Mouse (Mus musculus) midbrain, embryonic 11.5 days (tissue): ENCODE measurements at regions not wholly inside any gene's neighbourhood (a gene's known extent, or its start where the extent isn't known, plus 50 kb on each side); places are given as distances from the start of the nearest gene placed in this dataset.
"Not testable (repeated sequence)": the region's sequence is repeated elsewhere in the genome, so short reads cannot be mapped to it uniquely, and the experiment has no call there.

Source experiments
- ATAC-seq: fragments of 200-750 bp; cut with Nextera tagmentation; 2 replicates; pipeline ENCODE4 v1.8.0; 2017; ENCODE audit warnings: moderate TSS enrichment, moderate library complexity; ENCODE audit not compliant: low FRiP score
- DNase-seq: peaks from one replicate; pipeline ENCODE4 v3.0.0; 2015; ENCODE audit warnings: low spot score; ENCODE audit errors: missing footprints
- H3K27ac ChIP-seq: fragments of 300-500 bp; sonication (generic); 2 replicates; pipeline ENCODE4 v1.5.1; 2014; ENCODE audit warnings: low read depth, low read length
- H3K27me3 ChIP-seq: fragments of 300-500 bp; sonication (generic); 2 replicates; pipeline ENCODE4 v1.6.1; 2014; ENCODE audit warnings: mild to moderate bottlenecking, low read length, moderate library complexity, mixed read lengths; ENCODE audit not compliant: control insufficient read depth, insufficient read depth
- H3K36me3 ChIP-seq: fragments of 300-500 bp; sonication (generic); 2 replicates; pipeline ENCODE4 v1.6.1; 2014; ENCODE audit warnings: mild to moderate bottlenecking, low read length, moderate library complexity, mixed read lengths; ENCODE audit not compliant: control insufficient read depth, insufficient read depth
- H3K4me1 ChIP-seq: fragments of 300-500 bp; sonication (generic); 2 replicates; pipeline ENCODE4 v1.6.1; 2014; ENCODE audit warnings: low read length; ENCODE audit not compliant: control insufficient read depth, insufficient read depth
- H3K4me2 ChIP-seq: fragments of 300-500 bp; sonication (generic); 2 replicates; pipeline ENCODE4 v1.6.1; 2014; ENCODE audit warnings: mild to moderate bottlenecking, moderate library complexity
- H3K4me3 ChIP-seq: fragments of 300-500 bp; sonication (generic); 2 replicates; pipeline ENCODE4 v1.5.1; 2014; ENCODE audit warnings: low read depth, low read length
- H3K9ac ChIP-seq: fragments of 300-500 bp; sonication (generic); 2 replicates; pipeline ENCODE4 v1.6.1; 2014; ENCODE audit warnings: low read length
- H3K9me3 ChIP-seq: fragments of 300-500 bp; sonication (generic); 2 replicates; pipeline ENCODE4 v1.6.1; 2016; ENCODE audit warnings: low read length; ENCODE audit not compliant: control insufficient read depth
- WGBS: fragments of 180-500 bp; shearing (Covaris S2); extraction: QIAGEN DNeasy Blood & Tissue Kit; methylation state at CpG from one replicate; pipeline ENCODE4 v1.1.7; 2014; 5-methylcytosine and 5-hydroxymethylcytosine counted together

- no peak overlapping the region for H3K9ac ChIP-seq
- ATAC-seq (no peak), DNase-seq (no peak)
- no peaks in the 10 kb centered on the region for H3K27me3 ChIP-seq
- WGBS: 87% methylated on average over 4 of the region's 4 CpGs
- H3K36me3 ChIP-seq: no peaks in the 10 kb centered on the region
- no peak overlapping the region for H3K4me2 ChIP-seq
- no peaks in the 10 kb centered on the region for H3K4me1 ChIP-seq
- H3K9me3 ChIP-seq: no peaks in the 10 kb centered on the region
- no peak overlapping the region for H3K4me3 ChIP-seq
- H3K27ac ChIP-seq: no peak overlapping the region
Measured at GRCm38 (mm10) chr8:5523281-5523680, 418.1 kb upstream of the Slc10a2 start.

- H3K4me1 ChIP-seq: no peaks in the 10 kb centered on the region
- no peak overlapping the region for H3K4me3 ChIP-seq
- DNase-seq (no peak), ATAC-seq (no peak)
- no peaks in the 10 kb centered on the region for H3K9me3 ChIP-seq
- H3K4me2 ChIP-seq: no peak overlapping the region
- WGBS: 87% methylated on average over 2 of the region's 2 CpGs
- H3K36me3 ChIP-seq: no peaks in the 10 kb centered on the region
- no peak overlapping the region for H3K27ac ChIP-seq
- H3K27me3 ChIP-seq: no peaks in the 10 kb centered on the region
- H3K9ac ChIP-seq: no peak overlapping the region
Measured at GRCm38 (mm10) chr8:5495861-5496260, 390.7 kb upstream of the Slc10a2 start.

GRCm38 (mm10) chr8:5490491-5490890, 385.3 kb upstream of the Slc10a2 start:
- Histone ChIP-seq H3K36me3 (no peaks in the 10 kb centered on the region), H3K4me1 (no peaks in the 10 kb centered on the region), H3K27ac (no peak overlapping the region), H3K27me3 (no peaks in the 10 kb centered on the region), H3K4me2 (no peak overlapping the region), H3K4me3 (no peak overlapping the region), H3K9me3 (no peaks in the 10 kb centered on the region), H3K9ac (no peak overlapping the region)
- 83% methylated on average over 3 of the region's 3 CpGs for WGBS
- DNase-seq (no peak), ATAC-seq (no peak)

- no peak overlapping the region for H3K27ac ChIP-seq
- DNase-seq: no peak
- no peaks in the 10 kb centered on the region for H3K4me1 ChIP-seq
- no peaks in the 10 kb centered on the region for H3K36me3 ChIP-seq
- no peak for ATAC-seq
- no peak overlapping the region for H3K9ac ChIP-seq
- no peaks in the 10 kb centered on the region for H3K9me3 ChIP-seq
- H3K4me2 ChIP-seq: no peak overlapping the region
- 83% methylated on average over 1 of the region's 1 CpGs for WGBS
- H3K4me3 ChIP-seq: no peak overlapping the region
- H3K27me3 ChIP-seq: no peaks in the 10 kb centered on the region
Measured at GRCm38 (mm10) chr8:5482938-5483337, 377.8 kb upstream of the Slc10a2 start.

GRCm38 (mm10) chr8:5472999-5473398, 367.8 kb upstream of the Slc10a2 start:
- no peak for DNase-seq
- Histone ChIP-seq H3K27me3 (no peaks in the 10 kb centered on the region), H3K27ac (no peak overlapping the region), H3K4me1 (no peaks in the 10 kb centered on the region), H3K4me2 (no peak overlapping the region), H3K9me3 (no peaks in the 10 kb centered on the region), H3K36me3 (no peaks in the 10 kb centered on the region), H3K4me3 (no peak overlapping the region), H3K9ac (no peak overlapping the region)
- ATAC-seq: no peak

GRCm38 (mm10) chr8:5472582-5472981, 367.4 kb upstream of the Slc10a2 start:
- Histone ChIP-seq H3K27ac (no peak overlapping the region), H3K36me3 (no peaks in the 10 kb centered on the region), H3K4me1 (no peaks in the 10 kb centered on the region), H3K9me3 (no peaks in the 10 kb centered on the region), H3K27me3 (no peaks in the 10 kb centered on the region), H3K9ac (no peak overlapping the region), H3K4me3 (no peak overlapping the region), H3K4me2 (no peak overlapping the region)
- no peak for DNase-seq
- no peak for ATAC-seq
- 81% methylated on average over 1 of the region's 1 CpGs for WGBS

GRCm38 (mm10) chr8:5457619-5458018, 352.5 kb upstream of the Slc10a2 start:
- WGBS: 88% methylated on average over 1 of the region's 1 CpGs
- Histone ChIP-seq H3K36me3 (no peaks in the 10 kb centered on the region), H3K27me3 (no peaks in the 10 kb centered on the region), H3K4me2 (no peak overlapping the region), H3K9ac (no peak overlapping the region), H3K9me3 (no peaks in the 10 kb centered on the region), H3K4me3 (no peak overlapping the region), H3K27ac (no peak overlapping the region), H3K4me1 (no peaks in the 10 kb centered on the region)
- DNase-seq (no peak), ATAC-seq (no peak)

- no peak overlapping the region for H3K4me3 ChIP-seq
- no peaks in the 10 kb centered on the region for H3K27me3 ChIP-seq
- H3K27ac ChIP-seq: no peak overlapping the region
- DNase-seq (no peak), ATAC-seq (no peak)
- H3K9me3 ChIP-seq: no peaks in the 10 kb centered on the region
- H3K9ac ChIP-seq: no peak overlapping the region
- no peak overlapping the region for H3K4me2 ChIP-seq
- no peaks in the 10 kb centered on the region for H3K36me3 ChIP-seq
- H3K4me1 ChIP-seq: no peaks in the 10 kb centered on the region
- WGBS: 89% methylated on average over 4 of the region's 4 CpGs
Measured at GRCm38 (mm10) chr8:5453469-5453868, 348.3 kb upstream of the Slc10a2 start.

GRCm38 (mm10) chr8:5442243-5442642, 337.1 kb upstream of the Slc10a2 start:
- WGBS: 92% methylated on average over 5 of the region's 5 CpGs
- not testable (repeated sequence) for H3K27ac ChIP-seq, H3K4me2 ChIP-seq, H3K36me3 ChIP-seq, H3K27me3 ChIP-seq, H3K4me3 ChIP-seq, H3K9ac ChIP-seq, H3K9me3 ChIP-seq, DNase-seq, H3K4me1 ChIP-seq, ATAC-seq

GRCm38 (mm10) chr8:5440404-5440803, 335.3 kb upstream of the Slc10a2 start:
- DNase-seq, H3K27ac ChIP-seq, H3K4me3 ChIP-seq, H3K27me3 ChIP-seq, H3K36me3 ChIP-seq, H3K4me2 ChIP-seq, H3K4me1 ChIP-seq, ATAC-seq, H3K9ac ChIP-seq, H3K9me3 ChIP-seq: not testable (repeated sequence)
- WGBS: 89% methylated on average over 3 of the region's 3 CpGs
